Mouse (Mus musculus) forebrain, embryonic 15.5 days (tissue): ENCODE measurements around the gene Mrps10. TPM values are rescaled to one million over a fixed set of nuclear protein-coding genes. Genes with fewer than 3 reads are reported as not detected.
"Not testable (repeated sequence)": the region's sequence is repeated elsewhere in the genome, so short reads cannot be mapped to it uniquely, and the experiment has no call there.

ENCODE experiments used
- ATAC-seq: fragments of 200-750 bp; cut with Nextera tagmentation; replicated peaks from 2 replicates; pipeline ENCODE4 v1.8.0; 2017; ENCODE audit warnings: mild to moderate bottlenecking, moderate TSS enrichment, moderate library complexity
- H3K27ac ChIP-seq: fragments of 300-500 bp; sonication (generic); replicated peaks from 2 replicates; pipeline ENCODE4 v1.5.1; 2015; ENCODE audit warnings: mild to moderate bottlenecking, inconsistent platforms
- H3K27me3 ChIP-seq: fragments of 300-500 bp; sonication (generic); 2 replicates; pipeline ENCODE4 v1.6.1; 2015; ENCODE audit warnings: inconsistent platforms
- H3K36me3 ChIP-seq: fragments of 300-500 bp; sonication (generic); 2 replicates; pipeline ENCODE4 v1.6.1; 2015; ENCODE audit warnings: mild to moderate bottlenecking, inconsistent platforms
- H3K4me1 ChIP-seq: fragments of 300-500 bp; sonication (generic); 2 replicates; pipeline ENCODE4 v1.6.1; 2015; ENCODE audit warnings: inconsistent platforms
- H3K4me2 ChIP-seq: fragments of 300-500 bp; sonication (generic); replicated peaks from 2 replicates; pipeline ENCODE4 v1.6.1; 2015; ENCODE audit warnings: mild to moderate bottlenecking, inconsistent platforms
- H3K4me3 ChIP-seq: fragments of 300-500 bp; sonication (generic); 2 replicates; pipeline ENCODE4 v1.5.1; 2015; ENCODE audit warnings: mild to moderate bottlenecking, inconsistent platforms
- H3K9ac ChIP-seq: fragments of 300-500 bp; sonication (generic); replicated peaks from 2 replicates; pipeline ENCODE4 v1.6.1; 2015; ENCODE audit warnings: mild to moderate bottlenecking, inconsistent platforms
- H3K9me3 ChIP-seq: fragments of 300-500 bp; sonication (generic); 2 replicates; pipeline ENCODE4 v1.6.1; 2016; ENCODE audit warnings: inconsistent platforms
- WGBS: fragments of 180-500 bp; shearing (Covaris S2); methylation state at CpG from one replicate; pipeline ENCODE4 v1.1.7; 2015; ENCODE audit warnings: mixed read lengths; 5-methylcytosine and 5-hydroxymethylcytosine counted together
- polyA plus RNA-seq: library from polyadenylated mRNA; unstranded; fragments of >200 nt; fragmentation: Nextera tagmentation; extraction: Ambion mirVana; gene quantifications from 2 replicates; pipeline ENCODE4 v1.2.1, GENCODE M21; 2015

The Mrps10 gene
- polyA plus RNA-seq, 1 experiment from 2014 or later: 73.7 TPM

DNA sequence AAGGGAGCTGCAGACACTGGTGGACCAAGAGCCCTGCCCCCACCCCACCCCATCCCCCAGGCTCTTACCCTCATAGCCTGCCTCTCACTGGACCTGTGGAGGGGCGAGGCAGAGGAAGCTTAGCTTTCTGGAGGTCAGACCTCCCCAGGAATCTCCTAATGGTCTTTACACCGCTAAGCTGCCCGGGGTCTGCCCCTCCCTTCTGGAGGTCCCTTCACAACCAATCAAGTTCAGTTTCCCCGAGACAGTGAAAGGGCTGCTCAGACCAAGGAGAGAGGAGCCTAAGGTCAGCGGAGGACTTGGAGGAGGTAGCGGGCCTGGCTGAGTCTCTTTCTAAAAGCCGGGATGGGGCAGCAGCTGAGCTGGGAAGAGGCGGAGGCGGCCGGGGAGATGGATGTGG is 16.5 kb downstream of the Mrps10 start, which contains the start of gene Guca1b:
Gene Guca1b (plus strand): TSS at position 249 of the 400 bp plus-strand sequence.
- no peaks in the 10 kb centered on the region for H3K9me3 ChIP-seq
- no peaks in the 10 kb centered on the region for H3K27me3 ChIP-seq
- no peak within 1 kb of the TSS for H3K4me2 ChIP-seq
- no peak within 1 kb of the TSS for H3K9ac ChIP-seq
- WGBS: 26% methylated on average over 10 of the region's 10 CpGs
- no peak within 1 kb of the TSS for H3K4me3 ChIP-seq
- peaks cover 3% of the 10 kb centered on the region; the same call in 1 of the 2 replicates for H3K36me3 ChIP-seq
- no peak within 1 kb of the TSS for H3K27ac ChIP-seq
- no peaks in the 10 kb centered on the region for H3K4me1 ChIP-seq
- ATAC-seq: no peak

DNA sequence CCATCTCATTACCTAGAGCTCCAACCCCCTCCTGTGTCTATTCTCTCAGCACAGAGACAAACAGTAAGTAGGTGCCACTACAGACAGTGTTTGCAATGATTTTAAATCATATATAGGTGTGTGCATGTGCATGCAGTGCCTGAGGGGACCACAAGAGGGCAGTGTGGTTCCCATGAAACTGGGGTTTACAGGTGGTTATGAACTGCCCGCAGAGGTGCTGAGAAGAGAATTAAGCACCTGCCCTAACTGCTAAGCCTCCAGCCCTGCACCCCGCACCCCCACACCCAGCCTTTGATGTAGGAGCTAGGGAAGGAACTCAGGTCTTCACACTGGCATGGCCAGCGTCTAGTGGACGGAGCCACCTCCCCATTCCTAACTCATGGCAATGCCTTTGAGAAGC is 18.0 kb downstream of the Mrps10 start:
- Histone ChIP-seq H3K4me1 (no peaks in the 10 kb centered on the region), H3K27me3 (no peaks in the 10 kb centered on the region), H3K9ac (no peak overlapping the region), H3K27ac (no peak overlapping the region), H3K4me2 (no peak overlapping the region), H3K9me3 (no peaks in the 10 kb centered on the region), H3K36me3 (no peaks in the 10 kb centered on the region), H3K4me3 (no peak overlapping the region)
- no peak for ATAC-seq
- WGBS: 58% methylated on average over 4 of the region's 4 CpGs

DNA sequence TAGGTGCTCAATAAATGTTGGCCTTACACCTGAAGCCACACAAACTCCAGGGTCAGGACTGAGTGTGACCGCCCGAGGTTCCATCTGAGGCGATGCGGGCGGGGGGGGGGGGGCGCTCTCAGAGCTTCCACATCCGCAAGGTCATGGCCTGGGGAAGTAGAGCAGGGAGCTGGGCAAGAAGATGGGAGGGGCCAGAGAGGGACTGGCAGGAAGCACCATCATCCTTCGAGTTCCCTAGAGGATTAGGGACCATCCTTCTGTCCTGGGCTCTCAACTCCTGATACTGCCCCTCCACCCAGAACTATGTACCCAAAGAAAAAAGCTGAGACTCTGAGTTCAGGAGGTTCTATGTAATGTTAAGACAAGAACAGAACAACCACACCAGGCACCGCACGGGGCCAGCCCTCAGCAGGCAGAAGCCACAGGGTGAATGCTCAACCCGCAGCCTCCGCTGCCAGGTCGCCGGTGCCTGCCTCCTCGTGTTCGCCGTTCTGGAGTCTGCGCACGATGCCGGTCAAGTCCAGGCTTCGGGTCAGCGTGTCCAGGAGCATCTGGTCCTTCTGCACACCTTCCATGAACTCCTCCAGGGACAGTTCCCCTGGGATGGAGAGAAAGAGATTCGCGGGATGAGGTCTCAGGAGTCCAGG is 25.7 kb downstream of the Mrps10 start:
- Histone ChIP-seq H3K9me3 (no peaks in the 10 kb centered on the region), H3K4me1 (peaks cover 3% of the 10 kb centered on the region), H3K9ac (no peak overlapping the region), H3K27ac (no peak overlapping the region), H3K4me3 (no peak overlapping the region), H3K27me3 (peaks cover 30% of the 10 kb centered on the region), H3K36me3 (no peaks in the 10 kb centered on the region), H3K4me2 (no peak overlapping the region)
- 23% methylated on average over 24 of the region's 24 CpGs for WGBS
- ATAC-seq: no peak

DNA sequence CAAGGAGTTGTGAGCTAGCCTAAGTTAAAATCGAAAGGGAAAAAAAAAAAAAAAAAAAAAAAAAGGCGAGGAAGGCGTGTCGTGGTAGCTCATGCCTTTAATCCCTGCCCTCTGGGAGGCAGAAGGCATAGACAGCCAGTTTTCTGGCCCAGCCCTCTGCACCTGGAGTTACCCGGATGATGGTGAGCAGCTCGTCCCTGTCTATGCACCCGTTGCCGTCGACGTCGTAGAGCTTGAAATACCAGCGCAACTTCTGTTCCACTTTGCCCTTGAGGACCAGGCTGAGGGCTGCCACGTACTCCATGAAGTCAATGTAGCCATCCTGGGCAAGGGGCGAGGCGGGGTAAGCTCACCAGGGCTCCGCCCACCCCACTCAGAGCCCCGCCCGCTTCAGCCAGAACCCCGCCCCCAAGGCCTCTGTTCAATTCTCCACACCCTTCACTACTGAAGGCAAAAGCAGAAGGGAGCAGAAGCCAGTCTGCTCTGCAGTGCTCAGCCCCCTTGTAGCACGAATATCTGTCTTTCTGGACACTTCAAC is 26.8 kb downstream of the Mrps10 start:
- Histone ChIP-seq H3K27me3 (peaks cover 30% of the 10 kb centered on the region), H3K27ac (no peak overlapping the region), H3K36me3 (no peaks in the 10 kb centered on the region), H3K4me1 (peaks cover 3% of the 10 kb centered on the region), H3K9me3 (no peaks in the 10 kb centered on the region), H3K4me3 (peak overlapping the region; percentile 17; the same call in 1 of the 2 replicates), H3K4me2 (peak overlapping the region; percentile 30), H3K9ac (no peak overlapping the region; the same call in 1 of the 2 replicates)
- ATAC-seq: 0 out of 2 replicates have a peak, but pooled peaks have one; percentile 29
- WGBS: 6% methylated on average over 19 of the region's 20 CpGs

DNA sequence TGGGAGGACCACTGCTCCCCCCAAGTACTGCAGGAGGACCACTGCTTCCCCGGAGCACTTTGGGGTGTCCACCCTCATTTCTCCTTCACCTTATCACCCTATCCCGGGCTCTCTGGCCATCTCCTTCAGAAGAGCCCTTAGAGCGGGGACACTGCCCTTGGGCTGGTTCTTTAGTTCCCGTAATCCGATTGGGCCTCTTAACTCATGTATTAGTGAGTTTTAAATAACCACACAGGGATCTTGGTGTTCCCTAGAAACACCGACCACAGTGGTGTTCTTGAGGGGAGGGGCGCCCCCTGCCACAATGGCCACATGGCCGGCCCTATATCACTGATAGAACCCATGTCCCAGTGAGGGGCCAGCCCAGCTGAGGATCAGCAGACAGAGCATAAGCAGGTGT is 30.4 kb downstream of the Mrps10 start:
- ATAC-seq: no peak
- Histone ChIP-seq H3K9me3 (no peaks in the 10 kb centered on the region), H3K27me3 (peaks cover 36% of the 10 kb centered on the region), H3K9ac (no peak overlapping the region), H3K4me3 (no peak overlapping the region), H3K4me1 (peaks cover 3% of the 10 kb centered on the region), H3K36me3 (no peaks in the 10 kb centered on the region), H3K4me2 (no peak overlapping the region), H3K27ac (no peak overlapping the region)
- 88% methylated on average over 8 of the region's 8 CpGs for WGBS

DNA sequence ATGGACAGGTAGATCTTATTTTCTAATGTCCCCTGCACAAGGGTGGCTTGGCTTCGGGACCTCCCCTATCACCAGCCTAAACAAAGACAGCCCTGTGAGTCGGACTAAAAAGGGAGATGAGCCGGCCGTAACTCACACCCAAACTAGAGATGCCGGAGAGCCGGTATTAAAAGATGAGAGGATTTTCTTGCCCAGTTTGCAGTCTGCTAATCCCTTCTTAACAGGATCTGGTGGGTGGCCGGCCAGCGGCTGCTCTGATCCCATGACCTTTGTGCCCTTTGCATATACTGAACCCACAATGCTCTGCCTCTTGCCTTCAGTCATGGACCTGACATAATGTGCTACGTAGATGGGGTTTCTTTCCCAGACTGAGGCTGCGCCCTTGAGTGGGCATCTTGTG is 31.8 kb downstream of the Mrps10 start, which contains the start of gene Guca1a:
Gene Guca1a (minus strand): TSS at position 134 of the 400 bp plus-strand sequence.
- Histone ChIP-seq H3K36me3 (no peaks in the 10 kb centered on the region), H3K27ac (no peak within 1 kb of the TSS), H3K4me3 (no peak within 1 kb of the TSS), H3K27me3 (peaks cover 27% of the 10 kb centered on the region), H3K9ac (no peak within 1 kb of the TSS), H3K9me3 (no peaks in the 10 kb centered on the region), H3K4me1 (no peaks in the 10 kb centered on the region; the same call in 1 of the 2 replicates), H3K4me2 (no peak within 1 kb of the TSS)
- WGBS: 8% methylated on average over 10 of the region's 10 CpGs
- no peak for ATAC-seq

DNA sequence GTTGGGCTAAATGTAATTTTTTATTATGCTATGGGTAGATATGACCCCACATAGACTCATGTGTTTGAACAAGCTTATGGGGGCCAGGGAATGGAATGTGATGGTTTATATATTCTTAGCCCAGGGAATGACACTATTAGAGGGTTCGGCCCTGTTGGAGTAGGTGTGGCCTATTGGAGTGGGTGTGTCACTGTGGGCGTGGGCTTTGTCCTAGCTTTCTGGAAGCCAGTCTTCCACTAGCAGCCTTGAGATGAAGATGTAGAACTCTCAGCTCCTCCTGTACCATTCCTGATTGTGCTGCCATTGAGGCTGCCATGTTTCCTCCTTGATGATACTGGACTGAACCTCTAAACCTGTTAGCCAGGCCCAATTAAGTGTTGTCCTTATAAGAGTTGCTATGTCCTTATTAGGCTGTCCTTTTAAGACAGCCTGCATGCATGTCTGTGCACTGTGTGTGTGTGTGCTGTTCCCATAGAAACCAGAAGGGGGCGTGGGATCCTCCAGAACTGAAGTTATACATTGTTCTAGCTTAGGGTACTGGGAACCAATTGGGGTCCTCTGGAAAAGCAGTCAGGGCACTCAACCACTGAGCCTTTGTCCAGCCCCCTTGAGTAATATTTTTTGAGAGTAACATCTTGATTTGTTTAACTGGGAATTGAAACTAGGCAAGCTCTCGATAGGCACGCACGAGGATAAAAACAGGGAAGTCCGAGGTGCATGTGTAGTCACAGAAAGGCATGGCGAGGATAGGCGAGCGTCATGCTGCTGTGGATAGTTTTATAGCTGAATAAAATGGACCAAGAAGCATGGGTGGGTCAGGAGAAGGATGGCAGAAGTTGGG is 39.2 kb downstream of the Mrps10 start:
- Histone ChIP-seq H3K36me3 (no peaks in the 10 kb centered on the region), H3K4me2 (no peak overlapping the region), H3K9me3 (no peaks in the 10 kb centered on the region), H3K4me1 (peaks cover 5% of the 10 kb centered on the region; the same call in 1 of the 2 replicates), H3K27me3 (peaks cover 34% of the 10 kb centered on the region), H3K27ac (no peak overlapping the region), H3K4me3 (no peak overlapping the region), H3K9ac (no peak overlapping the region)
- WGBS: 64% methylated on average over 10 of the region's 10 CpGs
- no peak for ATAC-seq

DNA sequence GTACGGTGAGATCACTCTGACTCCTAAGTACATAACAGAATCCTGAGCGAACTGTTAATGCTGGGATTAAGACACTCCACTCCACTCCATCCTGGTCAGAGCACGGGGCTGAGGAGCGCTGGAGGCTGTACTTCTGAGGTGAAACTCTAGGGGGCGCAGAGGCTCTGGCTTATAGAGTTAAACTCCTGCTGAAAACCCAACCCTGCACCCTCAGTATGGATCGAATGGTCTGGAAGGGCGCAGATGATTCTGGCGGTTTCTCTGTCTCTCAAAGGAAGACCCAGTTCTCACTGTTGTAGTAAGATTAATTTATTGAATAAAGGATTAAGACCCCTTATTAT is 39.8 kb downstream of the Mrps10 start:
- Histone ChIP-seq H3K4me2 (no peak overlapping the region), H3K36me3 (no peaks in the 10 kb centered on the region), H3K4me3 (no peak overlapping the region), H3K9ac (no peak overlapping the region), H3K27ac (no peak overlapping the region), H3K9me3 (no peaks in the 10 kb centered on the region), H3K4me1 (peaks cover 5% of the 10 kb centered on the region; the same call in 1 of the 2 replicates), H3K27me3 (peaks cover 38% of the 10 kb centered on the region)
- WGBS: 20% methylated on average over 8 of the region's 8 CpGs
- ATAC-seq: no peak

DNA sequence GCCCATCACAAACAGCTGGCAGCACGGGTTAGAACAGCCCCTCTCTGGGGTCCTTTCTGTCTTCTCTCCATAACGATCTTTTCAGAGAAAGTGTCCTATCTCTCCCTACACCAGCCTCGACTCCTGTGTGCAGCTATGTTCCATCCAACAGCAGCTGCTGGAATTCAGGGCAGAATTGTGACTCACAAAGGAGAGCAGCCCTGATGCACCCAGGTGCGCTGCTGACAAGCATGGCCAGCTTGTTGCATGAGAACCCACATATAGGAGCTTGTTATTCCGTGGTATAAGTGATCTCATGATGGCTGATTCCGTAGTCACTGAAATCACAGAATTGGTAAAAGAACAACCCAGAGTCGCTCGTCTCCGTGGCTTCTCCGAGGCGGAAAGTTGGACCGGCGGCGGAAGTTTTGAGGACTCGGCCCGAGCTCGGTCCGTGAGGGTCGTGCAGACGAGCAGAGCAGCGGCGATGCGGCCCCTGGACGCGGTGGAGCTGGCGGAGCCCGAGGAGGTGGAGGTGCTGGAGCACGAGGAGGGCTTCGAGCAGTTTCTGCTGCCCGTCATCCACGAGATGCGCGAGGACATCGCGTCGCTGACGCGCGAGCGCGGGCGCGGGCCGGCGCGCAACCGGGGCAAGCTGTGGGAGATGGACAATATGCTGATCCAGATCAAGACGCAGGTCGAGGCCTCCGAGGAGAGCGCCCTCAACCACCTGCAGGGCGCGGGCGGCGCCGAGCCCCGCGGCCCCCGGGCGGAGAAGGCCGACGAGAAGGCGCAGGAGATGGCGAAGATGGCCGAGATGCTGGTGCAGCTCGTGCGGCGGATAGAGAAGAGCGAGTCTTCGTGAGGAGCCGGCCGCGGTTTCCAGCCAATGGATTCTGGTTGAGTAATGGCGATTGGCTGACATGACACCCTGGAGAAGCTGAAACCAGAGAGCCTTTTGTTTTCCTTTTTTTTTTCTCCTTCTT is 41.5 kb downstream of the Mrps10 start:
- peaks cover 38% of the 10 kb centered on the region for H3K27me3 ChIP-seq
- H3K36me3 ChIP-seq, H3K4me1 ChIP-seq, H3K27ac ChIP-seq, H3K9me3 ChIP-seq: not testable (repeated sequence)
- peak overlapping the region; percentile 24; the same call in 1 of the 2 replicates for H3K9ac ChIP-seq
- ATAC-seq: peak; percentile 55; the same call in 1 of the 2 replicates
- peak overlapping the region; percentile 39 for H3K4me3 ChIP-seq
- WGBS: 2% methylated on average over 74 of the region's 74 CpGs
- H3K4me2 ChIP-seq: peak overlapping the region; percentile 59

DNA sequence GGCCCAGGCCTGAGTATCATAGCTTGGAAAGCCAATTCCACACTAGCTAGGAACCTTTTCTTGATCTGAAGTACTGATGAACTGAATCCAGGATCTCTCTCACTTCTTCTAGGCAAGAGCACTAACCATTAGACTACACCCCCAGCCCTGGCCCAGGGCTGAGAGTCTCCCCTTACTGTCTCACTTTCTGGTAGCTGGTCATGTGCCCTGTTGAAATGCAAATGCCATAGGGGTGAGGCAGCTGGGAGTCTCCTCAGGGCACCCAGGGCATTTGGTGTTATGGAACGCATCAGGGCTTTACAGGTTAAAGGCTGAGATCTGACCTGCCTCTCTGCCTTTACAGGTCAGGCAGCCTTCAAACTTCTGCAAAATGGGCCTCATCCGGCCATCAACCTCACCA is 51.5 kb downstream of the Mrps10 start:
- no peaks in the 10 kb centered on the region for H3K9me3 ChIP-seq
- H3K36me3 ChIP-seq: no peaks in the 10 kb centered on the region
- H3K9ac ChIP-seq: no peak overlapping the region
- H3K4me2 ChIP-seq: no peak overlapping the region
- no peaks in the 10 kb centered on the region for H3K27me3 ChIP-seq
- no peak overlapping the region for H3K4me3 ChIP-seq
- 78% methylated on average over 2 of the region's 2 CpGs for WGBS
- no peaks in the 10 kb centered on the region for H3K4me1 ChIP-seq
- no peak overlapping the region for H3K27ac ChIP-seq
- no peak for ATAC-seq

DNA sequence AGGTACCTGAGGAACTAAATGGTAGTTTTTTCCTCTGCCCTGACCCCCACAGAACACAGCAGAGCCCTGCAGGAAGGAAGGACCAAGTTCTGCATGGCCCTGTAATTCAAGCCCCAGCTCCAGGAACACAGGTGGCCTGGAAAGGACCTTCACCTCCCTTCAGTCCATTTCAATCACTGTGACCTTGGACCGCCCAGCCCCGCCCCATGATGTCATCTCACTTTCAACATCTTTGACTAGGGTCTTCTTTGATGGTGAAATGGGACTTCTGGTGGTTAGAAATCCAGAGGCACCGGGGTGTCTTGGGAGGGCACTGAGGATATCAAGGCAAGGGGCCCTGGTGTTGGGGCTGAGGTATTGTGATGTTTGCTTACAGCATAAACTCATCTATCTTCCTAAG is 52.9 kb downstream of the Mrps10 start:
- H3K4me2 ChIP-seq: no peak overlapping the region
- no peak for ATAC-seq
- no peaks in the 10 kb centered on the region for H3K36me3 ChIP-seq
- H3K27ac ChIP-seq: no peak overlapping the region
- H3K9me3 ChIP-seq: no peaks in the 10 kb centered on the region
- H3K4me1 ChIP-seq: no peaks in the 10 kb centered on the region
- H3K27me3 ChIP-seq: no peaks in the 10 kb centered on the region
- no peak overlapping the region for H3K9ac ChIP-seq
- no peak overlapping the region for H3K4me3 ChIP-seq
- 87% methylated on average over 3 of the region's 3 CpGs for WGBS
